Mouse (Mus musculus): ENCODE results near the gene Ank2.

DNA sequence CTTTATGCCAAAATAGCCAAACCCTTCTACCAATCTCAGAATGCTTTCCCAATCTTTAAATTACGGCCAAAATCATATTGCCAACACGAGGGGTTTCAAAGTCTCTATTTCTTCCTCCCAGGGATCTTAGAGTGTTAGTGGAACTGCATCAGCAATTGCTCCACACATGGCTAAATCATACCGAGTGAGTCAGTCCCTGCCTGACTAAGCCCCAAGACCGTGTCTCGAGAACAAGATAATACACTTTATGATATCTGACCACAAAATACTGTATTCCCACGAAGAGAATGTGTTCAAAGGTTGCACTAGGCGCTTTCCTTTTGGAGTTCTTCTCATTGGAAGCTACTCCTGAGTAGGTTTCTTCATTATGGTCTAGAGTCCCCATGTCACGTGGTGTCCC, 178.8 kb downstream of the Ank2 start:
- TF ChIP-seq GATA1 (IDR thresholded peaks at IDR 0.05; ENCODE audit: borderline replicate concordance, low read length) (no peak), FLI1 (IDR thresholded peaks at IDR 0.05; ENCODE audit: low read length) (no peak)
